Mouse (Mus musculus) hindbrain, embryonic 12.5 days (tissue): ENCODE measurements at regions not wholly inside any gene's neighbourhood (a gene's known extent, or its start where the extent isn't known, plus 50 kb on each side); places are given as distances from the start of the nearest gene placed in this dataset.

ENCODE experiments used
- ATAC-seq: fragments of 200-750 bp; cut with Nextera tagmentation; 2 replicates; pipeline ENCODE4 v1.8.0; 2017; ENCODE audit warnings: moderate TSS enrichment; ENCODE audit not compliant: low FRiP score
- H3K27ac ChIP-seq: fragments of 300-500 bp; sonication (generic); 2 replicates; pipeline ENCODE4 v1.5.1; 2016; ENCODE audit warnings: mild to moderate bottlenecking
- H3K27me3 ChIP-seq: fragments of 300-500 bp; sonication (generic); 2 replicates; pipeline ENCODE4 v1.6.1; 2016; ENCODE audit warnings: mild to moderate bottlenecking
- H3K36me3 ChIP-seq: fragments of 300-500 bp; sonication (generic); 2 replicates; pipeline ENCODE4 v1.6.1; 2016; ENCODE audit warnings: mild to moderate bottlenecking
- H3K4me1 ChIP-seq: fragments of 300-500 bp; sonication (generic); 2 replicates; pipeline ENCODE4 v1.6.1; 2016
- H3K4me2 ChIP-seq: fragments of 300-500 bp; sonication (generic); replicated peaks from 2 replicates; pipeline ENCODE4 v1.6.1; 2016; ENCODE audit warnings: mild to moderate bottlenecking
- H3K4me3 ChIP-seq: fragments of 300-500 bp; sonication (generic); 2 replicates; pipeline ENCODE4 v1.5.1; 2016; ENCODE audit warnings: mild to moderate bottlenecking
- H3K9ac ChIP-seq: fragments of 300-500 bp; sonication (generic); 2 replicates; pipeline ENCODE4 v1.6.1; 2016; ENCODE audit warnings: mild to moderate bottlenecking, moderate library complexity
- H3K9me3 ChIP-seq: fragments of 300-500 bp; sonication (generic); replicated peaks from 2 replicates; pipeline ENCODE4 v1.6.1; 2016; ENCODE audit warnings: mild to moderate bottlenecking
- WGBS: fragments of 180-500 bp; shearing (Covaris S2); methylation state at CpG from one replicate; pipeline ENCODE4 v1.1.7; 2016; 5-methylcytosine and 5-hydroxymethylcytosine counted together

- Histone ChIP-seq H3K4me2 (no peak overlapping the region), H3K9ac (no peak overlapping the region), H3K4me1 (no peaks in the 10 kb centered on the region), H3K27me3 (no peaks in the 10 kb centered on the region), H3K36me3 (no peaks in the 10 kb centered on the region), H3K9me3 (no peaks in the 10 kb centered on the region), H3K27ac (no peak overlapping the region), H3K4me3 (no peak overlapping the region)
- 95% methylated on average over 4 of the region's 4 CpGs for WGBS
- ATAC-seq: no peak
Observed at GRCm38 (mm10) chr15:96944741-96945140, 111.0 kb downstream of the Slc38a4 start.

GRCm38 (mm10) chr15:96942651-96943050 lies 113.1 kb downstream of the Slc38a4 start:
- Histone ChIP-seq H3K27me3 (no peaks in the 10 kb centered on the region), H3K9ac (no peak overlapping the region), H3K4me3 (no peak overlapping the region), H3K36me3 (no peaks in the 10 kb centered on the region), H3K4me1 (no peaks in the 10 kb centered on the region), H3K9me3 (no peaks in the 10 kb centered on the region), H3K27ac (no peak overlapping the region), H3K4me2 (no peak overlapping the region)
- ATAC-seq: no peak
- WGBS: 88% methylated on average over 4 of the region's 4 CpGs

GRCm38 (mm10) chr15:96938406-96938805 lies 117.3 kb downstream of the Slc38a4 start:
- WGBS: 80% methylated on average over 4 of the region's 4 CpGs
- Histone ChIP-seq H3K9ac (no peak overlapping the region), H3K4me3 (no peak overlapping the region), H3K9me3 (no peaks in the 10 kb centered on the region), H3K4me1 (no peaks in the 10 kb centered on the region), H3K27ac (no peak overlapping the region), H3K36me3 (no peaks in the 10 kb centered on the region), H3K27me3 (no peaks in the 10 kb centered on the region), H3K4me2 (no peak overlapping the region)
- no peak for ATAC-seq

- Histone ChIP-seq H3K27me3 (no peaks in the 10 kb centered on the region), H3K4me2 (no peak overlapping the region), H3K27ac (no peak overlapping the region), H3K36me3 (no peaks in the 10 kb centered on the region), H3K4me3 (no peak overlapping the region), H3K4me1 (no peaks in the 10 kb centered on the region), H3K9ac (no peak overlapping the region), H3K9me3 (no peaks in the 10 kb centered on the region)
- no peak for ATAC-seq
- WGBS: 86% methylated on average over 6 of the region's 6 CpGs
Observed at GRCm38 (mm10) chr15:96937623-96938022, 118.1 kb downstream of the Slc38a4 start.

GRCm38 (mm10) chr15:96936705-96937346 lies 118.9 kb downstream of the Slc38a4 start:
- Histone ChIP-seq H3K27ac (no peak overlapping the region), H3K9ac (no peak overlapping the region), H3K27me3 (no peaks in the 10 kb centered on the region), H3K4me1 (no peaks in the 10 kb centered on the region), H3K9me3 (no peaks in the 10 kb centered on the region), H3K4me3 (peak overlapping the region; percentile 4; the same call in 1 of the 2 replicates), H3K36me3 (no peaks in the 10 kb centered on the region), H3K4me2 (peak overlapping the region; percentile 43)
- peak; percentile 75 for ATAC-seq
- 6% methylated on average over 18 of the region's 18 CpGs for WGBS

GRCm38 (mm10) chr15:96936216-96936615 lies 119.5 kb downstream of the Slc38a4 start:
- Histone ChIP-seq H3K4me3 (no peak overlapping the region), H3K27me3 (no peaks in the 10 kb centered on the region), H3K4me2 (peak overlapping the region; percentile 43), H3K9ac (no peak overlapping the region), H3K36me3 (no peaks in the 10 kb centered on the region), H3K9me3 (no peaks in the 10 kb centered on the region), H3K4me1 (no peaks in the 10 kb centered on the region), H3K27ac (no peak overlapping the region)
- ATAC-seq: no peak
- WGBS: 66% methylated on average over 5 of the region's 5 CpGs

- Histone ChIP-seq H3K9me3 (no peaks in the 10 kb centered on the region), H3K27me3 (no peaks in the 10 kb centered on the region), H3K4me3 (no peak overlapping the region), H3K4me2 (no peak overlapping the region), H3K4me1 (no peaks in the 10 kb centered on the region), H3K36me3 (no peaks in the 10 kb centered on the region), H3K27ac (no peak overlapping the region), H3K9ac (no peak overlapping the region)
- no peak for ATAC-seq
- 45% methylated on average over 3 of the region's 3 CpGs for WGBS
Observed at GRCm38 (mm10) chr15:96933451-96933850, 122.3 kb downstream of the Slc38a4 start.

GRCm38 (mm10) chr15:96930531-96930930 lies 125.2 kb downstream of the Slc38a4 start:
- WGBS: 86% methylated on average over 6 of the region's 6 CpGs
- Histone ChIP-seq H3K4me3 (no peak overlapping the region), H3K36me3 (no peaks in the 10 kb centered on the region), H3K4me1 (no peaks in the 10 kb centered on the region), H3K9me3 (no peaks in the 10 kb centered on the region), H3K4me2 (no peak overlapping the region), H3K9ac (no peak overlapping the region), H3K27me3 (no peaks in the 10 kb centered on the region), H3K27ac (no peak overlapping the region)
- ATAC-seq: no peak

- H3K27ac ChIP-seq: no peak overlapping the region
- no peaks in the 10 kb centered on the region for H3K27me3 ChIP-seq
- no peaks in the 10 kb centered on the region for H3K36me3 ChIP-seq
- H3K4me1 ChIP-seq: no peaks in the 10 kb centered on the region
- ATAC-seq: no peak
- no peaks in the 10 kb centered on the region for H3K9me3 ChIP-seq
- no peak overlapping the region for H3K9ac ChIP-seq
- 82% methylated on average over 4 of the region's 4 CpGs for WGBS
- no peak overlapping the region for H3K4me3 ChIP-seq
- no peak overlapping the region for H3K4me2 ChIP-seq
Observed at GRCm38 (mm10) chr15:96929788-96930187, 126.0 kb downstream of the Slc38a4 start.

GRCm38 (mm10) chr15:96928692-96929091 lies 127.1 kb downstream of the Slc38a4 start:
- H3K4me3 ChIP-seq: no peak overlapping the region
- ATAC-seq: no peak
- H3K36me3 ChIP-seq: no peaks in the 10 kb centered on the region
- H3K27ac ChIP-seq: no peak overlapping the region
- no peaks in the 10 kb centered on the region for H3K27me3 ChIP-seq
- no peak overlapping the region for H3K4me2 ChIP-seq
- no peaks in the 10 kb centered on the region for H3K4me1 ChIP-seq
- H3K9me3 ChIP-seq: no peaks in the 10 kb centered on the region
- H3K9ac ChIP-seq: no peak overlapping the region
- 82% methylated on average over 4 of the region's 4 CpGs for WGBS

- 85% methylated on average over 4 of the region's 4 CpGs for WGBS
- ATAC-seq: no peak
- no peaks in the 10 kb centered on the region for H3K4me1 ChIP-seq
- H3K4me3 ChIP-seq: no peak overlapping the region
- H3K36me3 ChIP-seq: no peaks in the 10 kb centered on the region
- H3K27ac ChIP-seq: no peak overlapping the region
- H3K9me3 ChIP-seq: no peaks in the 10 kb centered on the region
- H3K9ac ChIP-seq: no peak overlapping the region
- H3K27me3 ChIP-seq: no peaks in the 10 kb centered on the region
- no peak overlapping the region for H3K4me2 ChIP-seq
Observed at GRCm38 (mm10) chr15:96927674-96928073, 128.1 kb downstream of the Slc38a4 start.

- no peak for ATAC-seq
- no peaks in the 10 kb centered on the region for H3K36me3 ChIP-seq
- H3K4me2 ChIP-seq: no peak overlapping the region
- WGBS: 73% methylated on average over 1 of the region's 1 CpGs
- no peaks in the 10 kb centered on the region for H3K27me3 ChIP-seq
- H3K27ac ChIP-seq: no peak overlapping the region
- H3K9me3 ChIP-seq: no peaks in the 10 kb centered on the region
- no peaks in the 10 kb centered on the region for H3K4me1 ChIP-seq
- H3K9ac ChIP-seq: no peak overlapping the region
- no peak overlapping the region for H3K4me3 ChIP-seq
Observed at GRCm38 (mm10) chr15:96926660-96927059, 129.1 kb downstream of the Slc38a4 start.

- WGBS: 88% methylated on average over 7 of the region's 7 CpGs
- no peak overlapping the region for H3K9ac ChIP-seq
- H3K4me2 ChIP-seq: no peak overlapping the region
- H3K4me3 ChIP-seq: no peak overlapping the region
- no peaks in the 10 kb centered on the region for H3K36me3 ChIP-seq
- no peaks in the 10 kb centered on the region for H3K27me3 ChIP-seq
- H3K9me3 ChIP-seq: no peaks in the 10 kb centered on the region
- no peak overlapping the region for H3K27ac ChIP-seq
- no peaks in the 10 kb centered on the region for H3K4me1 ChIP-seq
- ATAC-seq: no peak
Observed at GRCm38 (mm10) chr15:96916586-96916985, 139.2 kb downstream of the Slc38a4 start.
